Mouse (Mus musculus) intestine, embryonic 15.5 days (tissue): ENCODE data around the gene Vmn2r61. TPM values are rescaled to one million over a fixed set of nuclear protein-coding genes. Genes with fewer than 3 reads are reported as not detected.

ENCODE experiments used
- ATAC-seq: fragments of 200-750 bp; cut with Nextera tagmentation; 2 replicates; pipeline ENCODE4 v1.8.0; 2017; ENCODE audit warnings: moderate TSS enrichment, moderate library complexity
- H3K27ac ChIP-seq: fragments of 300-500 bp; sonication (generic); 2 replicates; pipeline ENCODE4 v1.5.1; 2015; ENCODE audit warnings: mild to moderate bottlenecking, inconsistent platforms
- H3K27me3 ChIP-seq: fragments of 300-500 bp; sonication (generic); replicated peaks from 2 replicates; pipeline ENCODE4 v1.6.1; 2015; ENCODE audit warnings: inconsistent platforms
- H3K36me3 ChIP-seq: fragments of 300-500 bp; sonication (generic); 2 replicates; pipeline ENCODE4 v1.6.1; 2015; ENCODE audit warnings: inconsistent platforms
- H3K4me1 ChIP-seq: fragments of 300-500 bp; sonication (generic); replicated peaks from 2 replicates; pipeline ENCODE4 v1.6.1; 2015; ENCODE audit warnings: inconsistent platforms
- H3K4me2 ChIP-seq: fragments of 300-500 bp; sonication (generic); replicated peaks from 2 replicates; pipeline ENCODE4 v1.6.1; 2015; ENCODE audit warnings: mild to moderate bottlenecking, inconsistent platforms
- H3K4me3 ChIP-seq: fragments of 300-500 bp; sonication (generic); replicated peaks from 2 replicates; pipeline ENCODE4 v1.5.1; 2015; ENCODE audit warnings: inconsistent platforms
- H3K9ac ChIP-seq: fragments of 300-500 bp; sonication (generic); 2 replicates; pipeline ENCODE4 v1.6.1; 2015; ENCODE audit warnings: inconsistent platforms
- H3K9me3 ChIP-seq: fragments of 300-500 bp; sonication (generic); 2 replicates; pipeline ENCODE4 v1.6.1; 2016; ENCODE audit warnings: inconsistent platforms
- WGBS: fragments of 180-500 bp; shearing (Covaris S2); methylation state at CpG from one replicate; pipeline ENCODE4 v1.1.7; 2015; 5-methylcytosine and 5-hydroxymethylcytosine counted together
- polyA plus RNA-seq: library from polyadenylated mRNA; unstranded; fragments of >200 nt; fragmentation: Nextera tagmentation; extraction: Ambion mirVana; gene quantifications from 2 replicates; pipeline ENCODE4 v1.2.1, GENCODE M21; 2015

Gene Vmn2r61
- not detected in 2 replicates for polyA plus RNA-seq

GRCm38 (mm10) chr7:42259753-42260152 is at the start of gene Vmn2r61:
Gene Vmn2r61, plus strand, starts transcription at chr7:42260053.
- Histone ChIP-seq H3K36me3 (no peaks in the 10 kb centered on the region), H3K4me2 (no peak within 1 kb of the TSS), H3K9me3 (no peaks in the 10 kb centered on the region), H3K4me1 (no peaks in the 10 kb centered on the region), H3K9ac (no peak within 1 kb of the TSS), H3K27me3 (no peaks in the 10 kb centered on the region), H3K27ac (no peak within 1 kb of the TSS), H3K4me3 (no peak within 1 kb of the TSS)
- WGBS: 86% methylated on average over 1 of the region's 1 CpGs
- ATAC-seq: no peak

Other genes with a start within 250 kb of the Vmn2r61 start
- not detected in 2 replicates for gene Vmn2r59, start 201.0 kb upstream of the Vmn2r61 start, polyA plus RNA-seq
- gene Vmn2r60, start 152.3 kb upstream of the Vmn2r61 start, polyA plus RNA-seq: not detected in 2 replicates
- gene 4933421I07Rik, start 188.1 kb downstream of the Vmn2r61 start, polyA plus RNA-seq: not detected in 2 replicates
- gene Zfp141, start 245.7 kb downstream of the Vmn2r61 start, polyA plus RNA-seq: 8.3 and 8.4 TPM in 2 replicates